Mouse (Mus musculus) myocyte (in vitro differentiated cells): ENCODE measurements around the gene Cacna1a.

ENCODE experiments used
- POLR2A ChIP-seq: IDR thresholded peaks from one replicate; pipeline ENCODE4 v1.6.1; 2011; ENCODE audit warnings: low read depth, mild to moderate bottlenecking, control low read depth, moderate library complexity; ENCODE audit not compliant: insufficient read length
- USF1 ChIP-seq: IDR thresholded peaks from one replicate; pipeline ENCODE4 v1.6.1; 2011; ENCODE audit warnings: low read depth, mild to moderate bottlenecking, control low read depth, moderate library complexity

- no peak for TF ChIP-seq USF1
- no peak for TF ChIP-seq POLR2A
Observed at GRCm38 (mm10) chr8:84426087-84426486, 37.8 kb downstream of the Cacna1a start.
